Mouse (Mus musculus) Patski (cell line): ENCODE results near the gene Cfb. TPM values are rescaled to one million over a fixed set of nuclear protein-coding genes. Genes with fewer than 3 reads are reported as not detected.

Source experiments
- ATAC-seq: fragments of 100-300 bp; one replicate; pipeline ENCODE4 v1.8.0; 2021
- CTCF ChIA-PET: fragments of 350-600 bp; sonication (Branson Sonifier 250); formaldehyde crosslinking; loops from one replicate; lab custom pipeline; 2022; ENCODE audit warnings: inconsistent platforms; lab: Charles Lee
- POLR2A ChIA-PET: fragments of 350-600 bp; sonication (Branson Sonifier 250); formaldehyde crosslinking; loops from one replicate; lab custom pipeline; 2022; ENCODE audit warnings: antibody characterized with exemption, inconsistent platforms; lab: Charles Lee
- DNase-seq: peaks from one replicate; pipeline ENCODE4 v3.0.0-alpha.2; 2011; ENCODE audit warnings: low read depth, low spot score
- H3K27me3 ChIP-seq: fragments of 371-371 bp; one replicate; pipeline ENCODE4 v1.5.1; 2021
- CTCF ChIP-seq: fragments of 100-300 bp; IDR thresholded peaks from one replicate; pipeline ENCODE4 v1.5.1; 2021
- in situ Hi-C: fragments of 300-500 bp; cut with MboI; formaldehyde crosslinking; loops from 3 replicates; pipeline ENCODE4 v1.11.1; 2018; ENCODE audit warnings: low pct_unique_long_range_greater_than_20kb, mixed read lengths
- polyA plus RNA-seq: library from polyadenylated mRNA; unstranded; gene quantifications from one replicate; pipeline ENCODE4 v1.2.3, GENCODE M21; 2021

Gene Cfb
- polyA plus RNA-seq, 1 experiment from 2014 or later, result 3.1 TPM

DNA sequence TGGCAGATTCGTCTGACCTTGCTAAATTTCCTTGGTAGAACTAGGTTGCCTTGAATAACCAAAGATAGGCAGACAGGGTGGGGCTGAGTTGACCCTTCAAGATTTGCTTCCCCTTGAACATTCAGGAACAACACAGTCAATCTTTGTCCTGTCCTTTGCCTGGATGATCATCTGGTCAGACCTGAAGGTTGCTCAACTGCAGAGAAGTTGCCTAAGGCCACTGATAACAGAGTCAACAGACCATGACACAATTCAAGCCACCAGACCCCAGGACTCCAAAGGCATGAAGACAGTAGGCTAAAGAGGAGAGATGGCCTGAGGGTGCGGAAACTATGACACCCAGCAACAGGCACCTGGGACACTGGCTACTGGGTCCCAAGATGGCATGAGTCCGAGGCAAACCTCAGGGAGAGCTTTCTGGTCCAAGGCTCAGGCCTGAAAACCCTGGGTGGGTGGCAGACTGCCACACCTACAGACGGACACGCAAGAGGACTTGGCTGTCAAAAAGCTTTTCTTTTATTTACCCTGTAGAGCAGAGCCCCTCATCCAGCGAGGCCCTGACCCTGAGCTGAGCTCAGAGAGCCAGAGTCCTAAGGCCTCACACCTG lies 53.6 kb downstream of the Cfb start:
- ChIA-PET CTCF (no interaction called here), POLR2A (no interaction called here)
- no peaks in the 10 kb centered on the region for H3K27me3 ChIP-seq
- ATAC-seq (no peak), DNase-seq (no peak)
- no peak for TF ChIP-seq CTCF
- in situ Hi-C loops, result no loop called here

DNA sequence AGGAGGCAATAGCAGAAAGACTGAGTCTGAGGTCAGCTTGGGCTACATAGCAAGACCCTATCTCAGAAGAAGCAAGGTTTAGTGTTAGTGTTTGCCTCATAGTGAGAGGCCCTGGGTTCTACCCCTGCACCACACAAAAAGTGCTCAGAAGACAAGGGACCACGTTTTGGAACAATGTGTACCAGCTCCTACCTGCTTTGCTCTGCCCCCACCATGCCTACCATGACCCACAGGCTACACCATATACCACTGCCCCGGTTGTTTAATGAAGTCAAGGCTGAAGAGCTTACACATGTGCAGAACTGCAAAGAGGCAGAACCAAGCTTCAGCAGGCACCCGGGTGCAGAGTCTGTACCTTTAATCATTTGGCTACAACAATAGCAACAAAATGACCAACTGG lies 55.1 kb downstream of the Cfb start:
- POLR2A ChIA-PET, result interaction anchor here (0.7 kb wide), 1 partner anchor 129 kb away, joined by 4 read pairs; no protein-coding TSS in a partner anchor
- ATAC-seq (no peak), DNase-seq (no peak)
- in situ Hi-C loops, result no loop called here
- CTCF ChIA-PET, result no interaction called here
- no peak for TF ChIP-seq CTCF
- no peaks in the 10 kb centered on the region for H3K27me3 ChIP-seq

Other genes starting within 250 kb of the Cfb start
- gene Egfl8, start 246.5 kb downstream of the Cfb start, polyA plus RNA-seq, result 2.5 TPM
- 108 TPM for gene Ppt2, start 234.0 kb downstream of the Cfb start, polyA plus RNA-seq
- 6.7 TPM for gene Prrt1, start 233.0 kb downstream of the Cfb start, polyA plus RNA-seq
- gene Fkbpl, start 217.8 kb downstream of the Cfb start, polyA plus RNA-seq, result 22.5 TPM
- gene Atf6b, start 215.4 kb downstream of the Cfb start, polyA plus RNA-seq, result 88.4 TPM
- 0.50 TPM for gene Tnxb, start 192.0 kb downstream of the Cfb start, polyA plus RNA-seq
- gene C4b, start 118.6 kb downstream of the Cfb start, polyA plus RNA-seq, result 1.1 TPM
- not detected for gene Cyp21a1, start 58.0 kb downstream of the Cfb start, polyA plus RNA-seq
- gene Stk19, start 25.6 kb downstream of the Cfb start, polyA plus RNA-seq, result 50.8 TPM
- gene Dxo, start 25.5 kb downstream of the Cfb start, polyA plus RNA-seq, result 34.4 TPM
- 69.3 TPM for gene Skiv2l, start 12.3 kb downstream of the Cfb start, polyA plus RNA-seq
- 73.2 TPM for gene Nelfe, start 12.1 kb downstream of the Cfb start, polyA plus RNA-seq
- gene Zbtb12, start 17.0 kb upstream of the Cfb start, polyA plus RNA-seq, result 33.5 TPM
- gene Gm20547, start 19.5 kb upstream of the Cfb start, polyA plus RNA-seq, result not detected
- gene C2, start 35.7 kb upstream of the Cfb start, polyA plus RNA-seq, result 0.65 TPM
- 200 TPM for gene Ehmt2, start 36.0 kb upstream of the Cfb start, polyA plus RNA-seq
- gene Slc44a4, start 51.9 kb upstream of the Cfb start, polyA plus RNA-seq, result 0.37 TPM
- 75.4 TPM for gene Neu1, start 68.7 kb upstream of the Cfb start, polyA plus RNA-seq
- 47.3 TPM for gene Hspa1b, start 96.7 kb upstream of the Cfb start, polyA plus RNA-seq
- gene Gm20481, start 107.4 kb upstream of the Cfb start, polyA plus RNA-seq, result 1.2 TPM
- 9.2 TPM for gene Hspa1a, start 109.6 kb upstream of the Cfb start, polyA plus RNA-seq
- 1.9 TPM for gene Hspa1l, start 110.2 kb upstream of the Cfb start, polyA plus RNA-seq
- 64.4 TPM for gene Lsm2, start 119.3 kb upstream of the Cfb start, polyA plus RNA-seq
- gene Vars, start 138.5 kb upstream of the Cfb start, polyA plus RNA-seq, result 123 TPM
- gene Vwa7, start 154.1 kb upstream of the Cfb start, polyA plus RNA-seq, result 1.2 TPM
- gene Sapcd1, start 165.5 kb upstream of the Cfb start, polyA plus RNA-seq, result 0.64 TPM
- gene Msh5, start 184.2 kb upstream of the Cfb start, polyA plus RNA-seq, result 2.9 TPM
- gene Clic1, start 187.4 kb upstream of the Cfb start, polyA plus RNA-seq, result 671 TPM
- 198 TPM for gene Ddah2, start 196.5 kb upstream of the Cfb start, polyA plus RNA-seq
- not detected for gene Ly6g6c, start 202.9 kb upstream of the Cfb start, polyA plus RNA-seq
- gene Mpig6b, start 203.7 kb upstream of the Cfb start, polyA plus RNA-seq, result not detected
- not detected for gene Ly6g6e, start 214.4 kb upstream of the Cfb start, polyA plus RNA-seq
- gene Ly6g6d, start 215.5 kb upstream of the Cfb start, polyA plus RNA-seq, result 0.19 TPM
- gene Ly6g6f, start 223.1 kb upstream of the Cfb start, polyA plus RNA-seq, result not detected
- gene Abhd16a, start 226.7 kb upstream of the Cfb start, polyA plus RNA-seq, result 77.3 TPM
- gene Ly6g5c, start 245.8 kb upstream of the Cfb start, polyA plus RNA-seq, result not detected